Mouse (Mus musculus) heart, adult 2 months (tissue): ENCODE measurements at regions not wholly inside any gene's neighbourhood (a gene's known extent, or its start where the extent isn't known, plus 50 kb on each side); places are given as distances from the start of the nearest gene placed in this dataset.

Experiments used
- DNase-seq, 2 experiments: peaks; one replicate each; pipeline ENCODE4 v3.0.0; 2021
- H3K27ac ChIP-seq: fragments of 200-600 bp; 2 replicates; pipeline ENCODE4 v1.8.1; 2022
- H3K27me3 ChIP-seq: fragments of 200-500 bp; 2 replicates; pipeline ENCODE4 v1.6.1; 2012; ENCODE audit warnings: mild to moderate bottlenecking, low read length, inconsistent platforms, mixed read lengths; ENCODE audit not compliant: control insufficient read depth, insufficient read depth
- H3K36me3 ChIP-seq: fragments of 200-500 bp; 2 replicates; pipeline ENCODE4 v1.6.1; 2012; ENCODE audit warnings: low read length, inconsistent platforms; ENCODE audit not compliant: control insufficient read depth, insufficient read depth
- H3K4me1 ChIP-seq: fragments of 200-500 bp; 2 replicates; pipeline ENCODE4 v1.6.1; 2011; ENCODE audit warnings: low read length; ENCODE audit not compliant: control insufficient read depth, insufficient read depth
- H3K4me3 ChIP-seq: fragments of 200-600 bp; 2 replicates; pipeline ENCODE4 v1.8.1; 2022
- H3K79me2 ChIP-seq: fragments of 200-500 bp; replicated peaks from 2 replicates; pipeline ENCODE4 v1.6.1; 2012; ENCODE audit warnings: mild to moderate bottlenecking, inconsistent platforms, low read length, moderate library complexity, mixed read lengths; ENCODE audit not compliant: control insufficient read depth, insufficient read depth
- H3K9ac ChIP-seq: fragments of 200-500 bp; 2 replicates; pipeline ENCODE4 v1.6.1; 2012; ENCODE audit warnings: low read depth, mild to moderate bottlenecking, control low read depth, inconsistent platforms, low read length, mixed read lengths
- CTCF ChIP-seq: fragments of 200-600 bp; IDR thresholded peaks from 2 replicates; pipeline ENCODE4 v1.8.1; 2022; ENCODE audit warnings: antibody characterized with exemption, mild to moderate bottlenecking, moderate library complexity
- EP300 ChIP-seq: fragments of 200-500 bp; IDR thresholded peaks from 2 replicates; pipeline ENCODE4 v1.6.1; 2011; ENCODE audit warnings: low read depth, low read length, control low read depth; ENCODE audit not compliant: insufficient read depth
- POLR2A ChIP-seq: fragments of 200-500 bp; IDR thresholded peaks from 2 replicates; pipeline ENCODE4 v1.6.1; 2011; ENCODE audit warnings: mild to moderate bottlenecking, low read depth, low read length, control low read depth; ENCODE audit not compliant: insufficient read depth
- WGBS: fragments of 180-500 bp; shearing (Covaris S2); methylation state at CpG from one replicate; pipeline ENCODE4 v1.1.7; 2018; 5-methylcytosine and 5-hydroxymethylcytosine counted together
- intact Hi-C: fragments of 180-260 bp; cut with DNase I; formaldehyde crosslinking; loops from one replicate; pipeline ENCODE4 v1.15.1; 2025

GRCm38 (mm10) chr7:71264115-71264514 is 87.2 kb downstream of the Gm10295 start:
- intact Hi-C loops = no loop called here
- DNase-seq = no peak
- Histone ChIP-seq H3K79me2 (no peaks in the 10 kb centered on the region), H3K27me3 (no peaks in the 10 kb centered on the region), H3K4me1 (no peaks in the 10 kb centered on the region; the same call in none of the 2 replicates), H3K36me3 (no peaks in the 10 kb centered on the region; the same call in 1 of the 2 replicates), H3K4me3 (no peak overlapping the region), H3K27ac (no peak overlapping the region; the same call in none of the 2 replicates), H3K9ac (no peak overlapping the region)
- WGBS = 54% methylated on average over 1 of the region's 1 CpGs
- TF ChIP-seq POLR2A (no peak), EP300 (no peak), CTCF (no peak)

DNA sequence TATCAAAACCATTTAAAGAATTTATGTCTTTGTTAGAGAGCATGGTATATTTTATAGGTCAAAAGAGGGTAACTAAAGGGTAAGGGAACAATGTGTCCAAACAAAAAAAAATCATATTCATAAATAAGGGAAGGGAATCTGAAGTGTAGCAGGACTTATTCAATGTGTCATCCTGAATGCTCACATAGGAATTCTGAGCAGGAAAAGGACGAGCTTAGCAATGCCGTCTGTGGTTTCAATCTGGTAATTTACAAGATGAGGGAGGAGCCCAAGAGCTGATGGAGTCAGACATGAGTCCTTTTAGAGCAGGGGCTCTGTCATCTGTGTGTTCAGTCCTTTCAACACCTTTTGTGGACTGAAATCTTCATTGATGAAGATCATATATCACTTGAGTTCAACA is 101.6 kb downstream of the Gm10295 start:
- Histone ChIP-seq H3K27ac (no peak overlapping the region), H3K9ac (no peak overlapping the region), H3K36me3 (no peaks in the 10 kb centered on the region), H3K79me2 (no peaks in the 10 kb centered on the region), H3K4me3 (no peak overlapping the region), H3K4me1 (no peaks in the 10 kb centered on the region; the same call in 1 of the 2 replicates), H3K27me3 (no peaks in the 10 kb centered on the region)
- no peak for TF ChIP-seq EP300
- no peak for TF ChIP-seq CTCF
- TF ChIP-seq POLR2A = no peak
- WGBS = 47% methylated on average over 2 of the region's 2 CpGs
- DNase-seq = no peak
- intact Hi-C loops = no loop called here

- WGBS = 54% methylated on average over 5 of the region's 5 CpGs
- TF ChIP-seq POLR2A = no peak
- no peak for TF ChIP-seq EP300
- TF ChIP-seq CTCF = no peak
- intact Hi-C loops = no loop called here
- DNase-seq = no peak
- H3K36me3 ChIP-seq = no peaks in the 10 kb centered on the region
- no peak overlapping the region for H3K9ac ChIP-seq
- no peaks in the 10 kb centered on the region; the same call in 1 of the 2 replicates for H3K4me1 ChIP-seq
- H3K79me2 ChIP-seq = no peaks in the 10 kb centered on the region
- H3K27ac ChIP-seq = no peak overlapping the region
- H3K4me3 ChIP-seq = no peak overlapping the region
- H3K27me3 ChIP-seq = no peaks in the 10 kb centered on the region
These were observed 102.1 kb downstream of the Gm10295 start for GRCm38 (mm10) chr7:71249216-71249615.

DNA sequence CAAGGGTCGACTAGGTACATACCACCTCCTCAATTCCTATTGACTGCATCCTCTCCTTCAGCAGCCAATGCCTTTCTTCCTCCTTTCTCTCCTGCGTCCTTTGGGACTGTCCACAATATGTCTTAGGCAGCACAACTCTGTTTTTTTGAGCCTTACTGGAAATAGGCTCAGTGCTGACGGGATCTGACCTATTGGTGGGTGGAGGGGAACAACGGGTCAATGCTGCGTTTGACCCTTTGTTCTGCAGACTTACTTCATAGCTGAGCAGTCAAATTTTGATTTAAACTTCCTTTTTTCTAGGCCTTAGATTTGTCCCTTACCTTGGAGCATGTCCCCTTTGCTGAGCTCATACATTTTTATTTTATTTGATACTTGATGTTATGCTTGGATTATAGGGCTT is 103.4 kb downstream of the Gm10295 start:
- TF ChIP-seq EP300 (0 out of 2 replicates have a peak, but pooled peaks have one; percentile 27), POLR2A (no peak)
- intact Hi-C loops = no loop called here
- H3K27ac ChIP-seq = no peak overlapping the region
- no peaks in the 10 kb centered on the region for H3K27me3 ChIP-seq
- no peak overlapping the region for H3K4me3 ChIP-seq
- no peaks in the 10 kb centered on the region for H3K79me2 ChIP-seq
- 71% methylated on average over 5 of the region's 5 CpGs for WGBS
- no peaks in the 10 kb centered on the region; the same call in 1 of the 2 replicates for H3K4me1 ChIP-seq
- H3K9ac ChIP-seq = no peak overlapping the region
- no peaks in the 10 kb centered on the region for H3K36me3 ChIP-seq
- DNase-seq = peak in 1 of 2 experiments; percentile 25

DNA sequence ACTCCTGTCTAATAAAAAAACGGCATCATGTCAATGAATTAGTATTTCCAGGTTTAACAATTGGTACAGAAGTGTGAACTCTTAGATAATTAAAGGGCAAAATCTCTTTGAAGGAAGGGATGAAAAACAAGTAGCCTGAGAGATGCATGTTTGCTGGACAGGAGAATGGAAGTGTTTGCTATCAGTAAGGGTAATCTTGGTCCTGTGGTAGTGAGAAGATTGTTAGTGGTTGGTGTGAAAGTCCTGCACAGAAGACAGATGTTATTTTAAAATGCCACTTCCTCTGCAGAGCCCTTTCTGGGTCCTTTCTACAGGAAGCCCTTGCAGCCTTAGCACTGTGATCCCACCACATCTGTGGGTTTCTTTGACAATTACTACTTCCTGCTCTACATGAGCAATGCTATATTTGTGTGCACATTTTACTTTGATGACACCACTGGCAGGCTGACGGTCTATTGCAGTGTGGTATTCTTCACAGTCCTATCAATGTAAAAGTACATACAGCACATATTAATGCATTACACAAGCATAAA is 108.8 kb downstream of the Gm10295 start:
- WGBS = 54% methylated on average over 2 of the region's 2 CpGs
- Histone ChIP-seq H3K27ac (no peak overlapping the region), H3K9ac (no peak overlapping the region), H3K27me3 (no peaks in the 10 kb centered on the region), H3K4me3 (no peak overlapping the region), H3K79me2 (no peaks in the 10 kb centered on the region), H3K36me3 (no peaks in the 10 kb centered on the region), H3K4me1 (no peaks in the 10 kb centered on the region)
- intact Hi-C loops = no loop called here
- DNase-seq = no peak
- TF ChIP-seq EP300 = no peak
- TF ChIP-seq CTCF = no peak
- no peak for TF ChIP-seq POLR2A

DNA sequence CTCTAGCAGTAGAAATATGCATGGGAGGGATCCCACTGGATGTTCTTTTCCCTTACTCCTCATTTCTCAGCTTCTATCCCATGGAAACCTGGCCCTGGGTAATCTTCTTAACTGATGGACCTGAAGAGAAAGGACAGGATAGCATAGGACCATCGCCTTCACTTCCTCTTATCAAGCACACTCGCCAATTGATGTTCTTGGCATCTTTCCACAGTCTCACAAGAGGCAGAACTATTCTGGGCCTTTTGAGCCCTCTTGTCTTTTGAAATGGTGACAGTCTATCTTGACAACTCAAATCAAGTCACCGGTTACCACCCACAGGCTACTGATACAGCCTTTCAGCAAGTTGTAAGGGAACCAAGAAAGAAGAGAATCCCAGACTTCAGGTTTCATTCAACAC is 112.1 kb downstream of the Gm10295 start:
- H3K4me3 ChIP-seq = no peak overlapping the region
- no peaks in the 10 kb centered on the region for H3K79me2 ChIP-seq
- intact Hi-C loops = loop anchor here (10.0 kb wide), 1 partner anchor 466 kb away; no protein-coding TSS in a partner anchor
- WGBS = 24% methylated on average over 3 of the region's 3 CpGs
- no peaks in the 10 kb centered on the region for H3K4me1 ChIP-seq
- H3K36me3 ChIP-seq = no peaks in the 10 kb centered on the region
- no peak overlapping the region for H3K9ac ChIP-seq
- no peak for DNase-seq
- H3K27me3 ChIP-seq = no peaks in the 10 kb centered on the region
- no peak overlapping the region for H3K27ac ChIP-seq
- TF ChIP-seq POLR2A (no peak), CTCF (no peak), EP300 (no peak)
